Mouse (Mus musculus) activated CD4-positive, CD25-positive, alpha-beta regulatory T cell, adult 4 months (primary cell): Measurements from ENCODE around the gene Gak. TPM values are rescaled to one million over a fixed set of nuclear protein-coding genes. Genes with fewer than 3 reads are reported as not detected.

Source experiments
- ATAC-seq: one replicate; pipeline ENCODE4 v1.8.0; 2017
- polyA plus RNA-seq, 2 experiments: library from polyadenylated mRNA; unstranded; fragments of 100-300 nt; shearing (Covaris generic); gene quantifications; one replicate each; pipeline ENCODE4 v1.2.1; 2017

Gene Gak
- polyA plus RNA-seq: 10 to 100 TPM; 66.0 to 73.0 TPM

GRCm38 (mm10) chr5:108629634-108630483, at the start of gene Gak, which contains the start of gene Tmem175:
Gene Gak, minus strand, starts transcription at chr5:108629755.
Gene Tmem175, plus strand, starts transcription at chr5:108629770.
- ATAC-seq: peak; percentile 97

GRCm38 (mm10) chr5:108678296-108678854, 48.8 kb upstream of the Gak start:
- no peak for ATAC-seq

GRCm38 (mm10) chr5:108677605-108678295, 48.2 kb upstream of the Gak start:
- ATAC-seq: no peak

GRCm38 (mm10) chr5:108676772-108677498, 47.4 kb upstream of the Gak start:
- ATAC-seq: no peak

GRCm38 (mm10) chr5:108675251-108675816, 45.8 kb upstream of the Gak start, which contains the start of gene Slc26a1:
Gene Slc26a1, minus strand, starts transcription at chr5:108675569.
- no peak for ATAC-seq

- no peak for ATAC-seq
These were observed 45.1 kb upstream of the Gak start for GRCm38 (mm10) chr5:108674624-108675023.

- ATAC-seq: no peak
These were observed 42.2 kb upstream of the Gak start for GRCm38 (mm10) chr5:108671757-108672156.

GRCm38 (mm10) chr5:108670785-108671184, 41.2 kb upstream of the Gak start:
- no peak for ATAC-seq

- no peak for ATAC-seq
These were observed 40.4 kb upstream of the Gak start for GRCm38 (mm10) chr5:108669986-108670385.

GRCm38 (mm10) chr5:108668977-108669936, 39.7 kb upstream of the Gak start, which contains the start of gene Dgkq:
Gene Dgkq, minus strand, starts transcription at chr5:108669672.
- ATAC-seq: peak; percentile 87

- peak; percentile 11 for ATAC-seq
These were observed 38.9 kb upstream of the Gak start for GRCm38 (mm10) chr5:108668387-108668932.

GRCm38 (mm10) chr5:108667370-108667769, 37.8 kb upstream of the Gak start:
- no peak for ATAC-seq

GRCm38 (mm10) chr5:108665066-108665465, 35.5 kb upstream of the Gak start:
- no peak for ATAC-seq

- ATAC-seq: no peak
These were observed 33.2 kb upstream of the Gak start for GRCm38 (mm10) chr5:108662772-108663171.

- peak; percentile 96 for ATAC-seq
These were observed 31.2 kb upstream of the Gak start for GRCm38 (mm10) chr5:108660632-108661268.

GRCm38 (mm10) chr5:108659698-108660631, 30.4 kb upstream of the Gak start, which contains the start of gene Idua:
Gene Idua, plus strand, starts transcription at chr5:108660331.
- peak; percentile 21 for ATAC-seq

GRCm38 (mm10) chr5:108658611-108659010, 29.1 kb upstream of the Gak start:
- ATAC-seq: no peak

- no peak for ATAC-seq
These were observed 27.9 kb upstream of the Gak start for GRCm38 (mm10) chr5:108657406-108657805.
